Mouse (Mus musculus) ZHBTc4 (cell line): ENCODE results near the gene Tbl1xr1.
A peak's percentile ranks its signal among the peaks of the same experiment; 100 is the strongest.

Experiments used
- DNase-seq: peaks from one replicate; pipeline ENCODE4 v3.0.0-alpha.2; 2011; ENCODE audit warnings: low read depth, low spot score

The Tbl1xr1 gene

DNA sequence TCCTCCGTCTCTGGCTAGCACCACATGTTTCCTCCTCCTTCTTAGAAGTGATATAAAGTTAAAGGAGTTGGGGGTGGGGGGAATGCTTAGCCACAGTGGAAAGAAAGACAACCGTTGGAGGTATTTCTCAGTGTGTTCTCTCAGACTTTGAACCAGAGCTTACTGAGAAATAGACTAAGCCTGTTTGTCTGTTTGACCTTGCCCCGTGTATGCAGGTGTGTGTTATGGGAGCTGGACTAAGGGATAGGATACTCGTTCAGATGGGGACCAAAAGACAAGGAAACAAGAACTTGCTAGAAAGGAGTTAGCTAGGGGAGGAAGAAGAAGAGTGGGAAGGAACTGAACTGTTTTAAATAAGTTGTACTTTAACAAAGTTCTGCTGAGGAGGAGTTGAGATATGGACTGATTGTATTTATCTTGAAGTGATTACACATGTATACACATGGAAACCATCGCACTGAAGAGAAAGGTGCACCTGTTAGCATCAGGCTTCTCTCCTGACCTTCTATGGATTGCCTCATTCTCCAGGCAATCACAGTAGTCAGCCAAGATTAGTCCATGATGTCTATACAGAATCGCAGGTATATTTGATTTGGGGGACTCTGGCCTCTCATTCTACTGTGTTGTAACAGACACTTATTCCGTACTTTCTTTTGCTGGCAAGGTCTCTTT, 117.9 kb downstream of the Tbl1xr1 start:
- no peak for DNase-seq

DNA sequence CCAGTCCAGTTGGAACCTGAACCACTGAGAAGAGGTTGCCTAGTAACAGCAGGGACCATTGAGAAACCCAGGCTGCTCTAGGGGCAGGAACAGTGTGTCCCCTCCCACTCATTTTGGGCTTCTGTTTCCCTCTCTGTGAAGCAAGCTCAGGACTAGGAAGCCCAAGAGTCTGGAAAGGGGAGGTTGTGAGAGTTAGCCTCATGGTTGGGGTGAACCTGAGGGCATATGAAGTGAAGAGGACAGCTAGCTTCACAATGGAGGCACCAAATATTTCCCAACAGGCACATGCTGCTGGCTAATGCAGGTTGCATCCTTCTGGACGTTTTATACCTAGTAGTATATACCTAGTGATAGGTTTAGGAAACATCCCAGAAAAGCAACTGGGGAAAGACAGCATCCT, 122.3 kb downstream of the Tbl1xr1 start:
- no peak for DNase-seq

GRCm38 (mm10) chr3:22204186-22204585, 127.7 kb downstream of the Tbl1xr1 start:
- DNase-seq: no peak

GRCm38 (mm10) chr3:22221557-22221956, 145.1 kb downstream of the Tbl1xr1 start:
- DNase-seq: no peak

DNA sequence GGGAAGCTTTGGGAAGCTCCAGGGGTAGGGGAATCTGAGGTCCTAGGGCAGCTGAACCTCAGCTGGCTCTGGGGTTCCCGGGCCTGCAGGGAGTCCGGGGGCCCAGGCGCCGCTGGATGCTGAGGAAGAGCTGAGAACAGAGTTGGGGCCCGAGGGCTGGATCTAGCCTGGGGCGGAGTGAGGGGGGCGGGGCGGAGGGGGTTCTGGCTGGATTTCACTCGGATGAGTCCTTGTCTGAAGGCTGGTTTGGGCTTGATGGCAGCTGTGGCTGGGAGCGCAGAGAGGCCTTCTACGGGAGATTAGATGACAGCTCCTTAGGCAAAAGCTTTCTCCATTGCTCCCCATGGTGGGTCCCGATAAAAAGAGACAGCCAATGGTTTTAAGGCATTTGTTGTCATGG, 145.9 kb downstream of the Tbl1xr1 start:
- DNase-seq: peak; percentile 65

GRCm38 (mm10) chr3:22223023-22223422, 146.6 kb downstream of the Tbl1xr1 start:
- DNase-seq: no peak

GRCm38 (mm10) chr3:22228052-22228451, 151.6 kb downstream of the Tbl1xr1 start:
- DNase-seq: no peak

DNA sequence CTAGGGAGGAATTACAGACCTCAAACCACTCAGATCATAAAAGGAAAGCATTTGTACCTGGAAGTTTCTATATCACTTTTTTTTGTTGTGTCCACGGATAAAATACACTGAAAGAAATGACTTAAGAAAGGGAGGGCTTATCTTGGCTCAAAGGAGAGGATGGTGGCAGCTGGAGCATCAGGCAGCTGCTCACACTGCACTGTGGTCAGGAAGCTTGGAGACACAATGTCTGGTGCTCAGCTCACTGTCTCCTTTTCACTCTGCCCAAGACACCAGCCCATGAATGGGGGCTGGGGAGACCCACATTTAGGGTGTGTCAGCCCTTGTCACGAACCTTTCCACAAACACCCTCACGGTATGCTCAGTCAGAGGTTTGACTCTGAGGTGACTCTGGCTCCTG, 154.2 kb downstream of the Tbl1xr1 start:
- no peak for DNase-seq

DNA sequence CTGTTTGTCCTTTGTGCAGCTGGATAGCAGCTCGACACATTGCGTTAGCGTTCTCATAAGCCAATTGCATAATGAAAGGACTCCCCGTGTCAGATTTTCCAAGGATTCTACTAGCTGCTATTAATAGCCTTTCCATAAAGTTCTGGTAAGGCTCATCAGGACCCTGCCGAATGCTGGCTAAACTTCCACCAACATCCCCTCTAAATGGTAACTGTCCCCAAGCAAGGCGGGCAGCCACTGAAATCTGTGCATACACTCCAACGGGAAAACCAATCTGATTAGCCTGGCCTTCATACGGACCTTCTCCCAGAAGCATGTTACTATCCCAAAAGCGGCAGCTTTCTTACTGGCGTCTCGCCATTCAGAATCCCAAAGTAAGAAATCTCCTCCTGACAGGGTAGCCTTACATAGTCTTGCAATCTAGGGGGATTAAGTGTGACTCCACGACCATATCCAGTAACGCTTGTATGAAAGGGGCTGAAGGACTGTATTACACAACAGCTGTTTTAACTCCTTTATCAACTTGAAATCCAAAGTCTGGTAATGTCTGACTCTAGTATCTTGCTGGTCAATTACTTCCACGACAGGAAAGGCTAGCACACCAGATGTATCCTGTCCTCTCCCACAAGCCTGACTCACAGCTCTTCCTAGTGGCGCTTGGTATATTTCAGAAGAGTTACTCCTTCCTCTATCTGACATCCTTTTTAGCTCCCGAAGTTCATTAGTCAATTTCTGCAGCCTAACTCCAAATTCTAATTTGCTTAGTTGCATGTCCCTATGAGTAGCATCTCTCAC, 161.9 kb downstream of the Tbl1xr1 start:
- DNase-seq: no peak
